Mouse (Mus musculus) hindbrain, embryonic 11.5 days (tissue): ENCODE data around the gene Slc23a2. TPM values are rescaled to one million over a fixed set of nuclear protein-coding genes. Genes with fewer than 3 reads are reported as not detected.

Experiments used
- ATAC-seq: fragments of 200-750 bp; cut with Nextera tagmentation; 2 replicates; pipeline ENCODE4 v1.8.0; 2017; ENCODE audit warnings: mild to moderate bottlenecking, moderate TSS enrichment, moderate library complexity; ENCODE audit not compliant: low FRiP score
- DNase-seq: peaks from one replicate; pipeline ENCODE4 v3.0.0-alpha.2; 2015; ENCODE audit warnings: low spot score
- H3K27ac ChIP-seq: fragments of 300-500 bp; sonication (generic); 2 replicates; pipeline ENCODE4 v1.5.1; 2014; ENCODE audit warnings: mild to moderate bottlenecking, low read depth, low read length
- H3K27me3 ChIP-seq: fragments of 300-500 bp; sonication (generic); 2 replicates; pipeline ENCODE4 v1.6.1; 2014; ENCODE audit warnings: mild to moderate bottlenecking, low read length, moderate library complexity, mixed read lengths; ENCODE audit not compliant: control insufficient read depth, insufficient read depth
- H3K36me3 ChIP-seq: fragments of 300-500 bp; sonication (generic); 2 replicates; pipeline ENCODE4 v1.6.1; 2014; ENCODE audit warnings: mild to moderate bottlenecking, low read length, moderate library complexity, mixed read lengths; ENCODE audit not compliant: control insufficient read depth, insufficient read depth
- H3K4me1 ChIP-seq: fragments of 300-500 bp; sonication (generic); replicated peaks from 2 replicates; pipeline ENCODE4 v1.6.1; 2014; ENCODE audit warnings: low read length, mixed read lengths; ENCODE audit not compliant: control insufficient read depth, insufficient read depth
- H3K4me2 ChIP-seq: fragments of 300-500 bp; sonication (generic); replicated peaks from 2 replicates; pipeline ENCODE4 v1.6.1; 2014; ENCODE audit warnings: mild to moderate bottlenecking, low read depth, low read length
- H3K4me3 ChIP-seq: fragments of 300-500 bp; sonication (generic); 2 replicates; pipeline ENCODE4 v1.5.1; 2014; ENCODE audit warnings: low read depth, low read length
- H3K9ac ChIP-seq: fragments of 300-500 bp; sonication (generic); 2 replicates; pipeline ENCODE4 v1.6.1; 2014; ENCODE audit warnings: low read depth, low read length
- H3K9me3 ChIP-seq: fragments of 300-500 bp; sonication (generic); 2 replicates; pipeline ENCODE4 v1.6.1; 2016; ENCODE audit warnings: low read length; ENCODE audit not compliant: control insufficient read depth
- WGBS: fragments of 180-500 bp; shearing (Covaris S2); extraction: QIAGEN DNeasy Blood & Tissue Kit; methylation state at CpG from one replicate; pipeline ENCODE4 v1.1.7; 2014; 5-methylcytosine and 5-hydroxymethylcytosine counted together
- polyA plus RNA-seq: library from polyadenylated mRNA; unstranded; fragments of >200 nt; fragmentation: Nextera tagmentation; extraction: Ambion mirVana; gene quantifications from 2 replicates; pipeline ENCODE4 v1.2.1, GENCODE M21; 2014

Slc23a2 gene
- polyA plus RNA-seq, 1 experiment from 2014 or later = 11.4 TPM

GRCm38 (mm10) chr2:132043101-132043621 lies 101.7 kb downstream of the Slc23a2 start:
- Histone ChIP-seq H3K36me3 (no peaks in the 10 kb centered on the region), H3K27me3 (no peaks in the 10 kb centered on the region), H3K4me2 (no peak overlapping the region), H3K9ac (no peak overlapping the region), H3K4me3 (no peak overlapping the region), H3K4me1 (no peaks in the 10 kb centered on the region), H3K27ac (no peak overlapping the region), H3K9me3 (no peaks in the 10 kb centered on the region)
- 50% methylated on average over 13 of the region's 13 CpGs for WGBS
- DNase-seq (peak; percentile 19), ATAC-seq (no peak)

- Histone ChIP-seq H3K9me3 (no peaks in the 10 kb centered on the region), H3K4me3 (no peak overlapping the region), H3K27ac (no peak overlapping the region), H3K9ac (no peak overlapping the region), H3K4me2 (no peak overlapping the region), H3K36me3 (no peaks in the 10 kb centered on the region), H3K4me1 (0 out of 2 replicates have a peak, but pooled peaks cover 2% of the 10 kb centered on the region), H3K27me3 (no peaks in the 10 kb centered on the region)
- DNase-seq (no peak), ATAC-seq (no peak)
- 66% methylated on average over 7 of the region's 7 CpGs for WGBS
These were observed 105.0 kb downstream of the Slc23a2 start for GRCm38 (mm10) chr2:132039894-132040293.

GRCm38 (mm10) chr2:132036326-132036725 lies 108.6 kb downstream of the Slc23a2 start:
- WGBS = 77% methylated on average over 5 of the region's 5 CpGs
- no peak overlapping the region for H3K27ac ChIP-seq
- no peak for ATAC-seq

GRCm38 (mm10) chr2:132035470-132035835 lies 109.5 kb downstream of the Slc23a2 start:
- no peak overlapping the region for H3K4me3 ChIP-seq
- no peak overlapping the region for H3K4me2 ChIP-seq
- ATAC-seq (no peak), DNase-seq (no peak)
- H3K27ac ChIP-seq = no peak overlapping the region
- H3K36me3 ChIP-seq = no peaks in the 10 kb centered on the region
- no peaks in the 10 kb centered on the region for H3K9me3 ChIP-seq
- no peaks in the 10 kb centered on the region for H3K27me3 ChIP-seq
- 54% methylated on average over 11 of the region's 11 CpGs for WGBS
- H3K9ac ChIP-seq = no peak overlapping the region
- 0 out of 2 replicates have a peak, but pooled peaks cover 6% of the 10 kb centered on the region for H3K4me1 ChIP-seq

More at GRCm38 (mm10) chr2:132036326-132036725, 108.6 kb downstream of the Slc23a2 start:
- H3K27me3 ChIP-seq = no peaks in the 10 kb centered on the region
- no peak overlapping the region for H3K4me2 ChIP-seq
- 0 out of 2 replicates have a peak, but pooled peaks cover 3% of the 10 kb centered on the region for H3K4me1 ChIP-seq
- no peak overlapping the region for H3K4me3 ChIP-seq
- no peaks in the 10 kb centered on the region for H3K9me3 ChIP-seq
- H3K9ac ChIP-seq = no peak overlapping the region
- no peaks in the 10 kb centered on the region for H3K36me3 ChIP-seq
- no peak for DNase-seq

GRCm38 (mm10) chr2:132034590-132035469 lies 110.1 kb downstream of the Slc23a2 start:
- ATAC-seq = no peak
- H3K9ac ChIP-seq = no peak overlapping the region
- H3K36me3 ChIP-seq = no peaks in the 10 kb centered on the region
- 62% methylated on average over 4 of the region's 4 CpGs for WGBS
- 0 out of 2 replicates have a peak, but pooled peaks cover 6% of the 10 kb centered on the region for H3K4me1 ChIP-seq
- no peaks in the 10 kb centered on the region for H3K27me3 ChIP-seq
- DNase-seq = no peak
- no peaks in the 10 kb centered on the region for H3K9me3 ChIP-seq
- no peak overlapping the region for H3K4me3 ChIP-seq
- H3K4me2 ChIP-seq = no peak overlapping the region
- no peak overlapping the region for H3K27ac ChIP-seq

GRCm38 (mm10) chr2:132031364-132032095 lies 113.4 kb downstream of the Slc23a2 start:
- Histone ChIP-seq H3K9ac (peak overlapping the region; percentile 81; the same call in 1 of the 2 replicates), H3K4me1 (peaks cover 12% of the 10 kb centered on the region; the same call in 1 of the 2 replicates), H3K27me3 (no peaks in the 10 kb centered on the region), H3K27ac (peak overlapping the region; percentile 91; the same call in 1 of the 2 replicates), H3K4me3 (no peak overlapping the region), H3K9me3 (no peaks in the 10 kb centered on the region), H3K36me3 (no peaks in the 10 kb centered on the region), H3K4me2 (peak overlapping the region; percentile 2; the same call in 1 of the 2 replicates)
- 67% methylated on average over 11 of the region's 11 CpGs for WGBS
- DNase-seq = no peak
- ATAC-seq = no peak

- H3K9ac ChIP-seq = peak overlapping the region; percentile 81
- H3K4me3 ChIP-seq = peak overlapping the region; percentile 72
- H3K27ac ChIP-seq = peak overlapping the region; percentile 91
- DNase-seq (peak; percentile 56), ATAC-seq (peak; percentile 55)
- H3K4me1 ChIP-seq = peaks cover 12% of the 10 kb centered on the region; the same call in 1 of the 2 replicates
- H3K27me3 ChIP-seq = no peaks in the 10 kb centered on the region
- H3K36me3 ChIP-seq = no peaks in the 10 kb centered on the region
- H3K9me3 ChIP-seq = no peaks in the 10 kb centered on the region
- peak overlapping the region; percentile 69 for H3K4me2 ChIP-seq
- WGBS = 6% methylated on average over 23 of the region's 23 CpGs
These were observed 114.2 kb downstream of the Slc23a2 start for GRCm38 (mm10) chr2:132030418-132031363.
